Mouse (Mus musculus) intestine, embryonic 14.5 days (tissue): ENCODE data around the gene Aipl1. TPM values are rescaled to one million over a fixed set of nuclear protein-coding genes. Genes with fewer than 3 reads are reported as not detected.

Experiments
- ATAC-seq: fragments of 200-750 bp; cut with Nextera tagmentation; replicated peaks from 2 replicates; pipeline ENCODE4 v1.8.0; 2017; ENCODE audit warnings: low read depth, moderate number of reproducible peaks, moderate TSS enrichment, moderate library complexity; ENCODE audit not compliant: low FRiP score, low TSS enrichment
- DNase-seq: peaks from one replicate; pipeline ENCODE4 v3.0.0-alpha.2; 2018; ENCODE audit warnings: low spot score
- H3K27ac ChIP-seq: fragments of 300-500 bp; sonication (generic); 2 replicates; pipeline ENCODE4 v1.5.1; 2014; ENCODE audit warnings: low read depth, mild to moderate bottlenecking, control low read depth
- H3K27me3 ChIP-seq: fragments of 300-500 bp; sonication (generic); replicated peaks from 2 replicates; pipeline ENCODE4 v1.6.1; 2014; ENCODE audit warnings: low read length, control low read depth; ENCODE audit not compliant: control insufficient read depth, insufficient read depth
- H3K36me3 ChIP-seq: fragments of 300-500 bp; sonication (generic); 2 replicates; pipeline ENCODE4 v1.6.1; 2014; ENCODE audit warnings: low read length, control low read depth; ENCODE audit not compliant: control insufficient read depth, insufficient read depth
- H3K4me1 ChIP-seq: fragments of 300-500 bp; sonication (generic); replicated peaks from 2 replicates; pipeline ENCODE4 v1.6.1; 2014; ENCODE audit warnings: low read length, control low read depth, mixed read lengths; ENCODE audit not compliant: control insufficient read depth, insufficient read depth
- H3K4me2 ChIP-seq: fragments of 300-500 bp; sonication (generic); 2 replicates; pipeline ENCODE4 v1.6.1; 2014; ENCODE audit warnings: low read length
- H3K4me3 ChIP-seq: fragments of 300-500 bp; sonication (generic); 2 replicates; pipeline ENCODE4 v1.5.1; 2014; ENCODE audit warnings: low read depth, low read length, control low read depth, mixed read lengths
- H3K9ac ChIP-seq: fragments of 300-500 bp; sonication (generic); 2 replicates; pipeline ENCODE4 v1.6.1; 2014; ENCODE audit warnings: mild to moderate bottlenecking, low read length
- H3K9me3 ChIP-seq: fragments of 300-500 bp; sonication (generic); 2 replicates; pipeline ENCODE4 v1.6.1; 2016; ENCODE audit warnings: low read length, control low read depth; ENCODE audit not compliant: control insufficient read depth
- WGBS: fragments of 180-500 bp; shearing (Covaris S2); extraction: QIAGEN DNeasy Blood & Tissue Kit; methylation state at CpG from one replicate; pipeline ENCODE4 v1.1.7; 2014; 5-methylcytosine and 5-hydroxymethylcytosine counted together
- polyA plus RNA-seq: library from polyadenylated mRNA; unstranded; fragments of >200 nt; fragmentation: Nextera tagmentation; extraction: Ambion mirVana; gene quantifications from 2 replicates; pipeline ENCODE4 v1.2.1, GENCODE M21; 2014

Gene Aipl1
- polyA plus RNA-seq, 1 experiment from 2014 or later, result 0.30 TPM

DNA sequence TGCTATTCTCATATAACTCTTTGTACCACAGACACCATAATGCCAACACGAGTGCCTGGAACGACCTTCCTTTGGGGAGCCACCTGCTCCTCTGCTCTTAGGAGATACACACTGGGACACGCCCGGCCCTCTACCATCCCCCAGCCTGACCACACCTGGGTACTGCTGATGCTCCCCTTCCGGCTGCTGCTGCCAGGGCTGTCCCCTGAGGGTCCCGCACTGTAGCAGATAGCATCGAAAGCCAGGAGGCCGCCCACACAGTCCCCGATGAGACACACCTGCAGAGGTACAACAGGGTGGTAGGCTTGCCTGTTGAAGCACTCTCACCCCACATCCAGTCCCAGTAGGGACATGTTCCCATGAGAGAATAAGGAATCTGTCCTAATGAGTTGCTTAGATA is 33.4 kb upstream of the Aipl1 start:
- WGBS, result 86% methylated on average over 9 of the region's 9 CpGs
- H3K4me2 ChIP-seq, result no peak overlapping the region
- no peak for DNase-seq

DNA sequence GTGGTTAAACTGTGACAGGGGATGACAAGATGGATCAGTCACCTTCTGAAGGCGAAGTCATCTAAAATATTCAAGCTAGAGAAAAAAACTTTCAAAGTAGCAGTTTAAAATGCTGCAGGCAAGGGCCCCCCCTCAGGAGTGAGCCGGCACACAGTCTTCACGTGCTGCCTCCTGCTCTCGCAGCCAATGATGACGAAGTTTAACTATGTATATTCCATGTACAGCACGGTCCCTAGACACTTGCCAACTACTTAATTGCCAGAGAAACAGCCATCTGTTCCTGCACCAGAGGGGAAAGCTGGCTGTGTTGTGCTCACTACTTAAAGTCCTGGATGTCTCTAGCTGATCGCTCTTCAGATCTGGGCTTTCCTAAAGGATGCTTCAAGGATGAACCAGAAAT is 30.7 kb upstream of the Aipl1 start:
- DNase-seq, result no peak
- ATAC-seq, result no peak
- Histone ChIP-seq H3K27me3 (no peaks in the 10 kb centered on the region), H3K36me3 (no peaks in the 10 kb centered on the region), H3K27ac (no peak overlapping the region), H3K4me2 (no peak overlapping the region), H3K9ac (no peak overlapping the region), H3K4me3 (no peak overlapping the region), H3K9me3 (0 out of 2 replicates have a peak, but pooled peaks cover 4% of the 10 kb centered on the region), H3K4me1 (no peaks in the 10 kb centered on the region)
- 65% methylated on average over 7 of the region's 7 CpGs for WGBS

More for the DNA sequence above, 33.4 kb upstream of the Aipl1 start:
- H3K27ac ChIP-seq, result no peak overlapping the region
- H3K36me3 ChIP-seq, result no peaks in the 10 kb centered on the region
- no peaks in the 10 kb centered on the region for H3K9me3 ChIP-seq
- ATAC-seq, result no peak
- H3K4me1 ChIP-seq, result no peaks in the 10 kb centered on the region
- H3K9ac ChIP-seq, result no peak overlapping the region
- H3K27me3 ChIP-seq, result no peaks in the 10 kb centered on the region
- H3K4me3 ChIP-seq, result no peak overlapping the region

DNA sequence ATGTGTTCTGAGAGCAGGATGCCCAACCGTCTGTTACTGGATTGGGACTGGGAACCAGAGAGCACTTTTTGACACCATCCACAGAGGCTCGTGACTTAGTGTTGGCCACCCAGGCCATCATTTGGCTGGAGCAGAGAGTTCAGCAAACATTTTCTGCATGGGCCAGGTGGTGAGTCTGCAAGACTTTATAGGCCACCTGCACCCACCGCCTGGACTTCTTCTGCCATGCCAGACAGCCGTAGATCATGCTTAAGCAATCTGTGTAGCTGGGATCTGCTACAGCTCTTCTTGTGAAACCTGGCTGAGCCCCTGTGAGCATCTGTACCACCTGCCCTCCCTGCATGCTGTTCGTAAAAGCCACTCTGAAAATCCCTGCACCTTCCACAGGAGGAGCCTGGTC is 30.0 kb upstream of the Aipl1 start:
- Histone ChIP-seq H3K9ac (no peak overlapping the region), H3K4me3 (no peak overlapping the region), H3K4me1 (no peaks in the 10 kb centered on the region), H3K27ac (no peak overlapping the region), H3K36me3 (no peaks in the 10 kb centered on the region), H3K27me3 (no peaks in the 10 kb centered on the region), H3K9me3 (0 out of 2 replicates have a peak, but pooled peaks cover 4% of the 10 kb centered on the region), H3K4me2 (no peak overlapping the region)
- DNase-seq, result no peak
- 62% methylated on average over 5 of the region's 5 CpGs for WGBS
- ATAC-seq, result no peak

DNA sequence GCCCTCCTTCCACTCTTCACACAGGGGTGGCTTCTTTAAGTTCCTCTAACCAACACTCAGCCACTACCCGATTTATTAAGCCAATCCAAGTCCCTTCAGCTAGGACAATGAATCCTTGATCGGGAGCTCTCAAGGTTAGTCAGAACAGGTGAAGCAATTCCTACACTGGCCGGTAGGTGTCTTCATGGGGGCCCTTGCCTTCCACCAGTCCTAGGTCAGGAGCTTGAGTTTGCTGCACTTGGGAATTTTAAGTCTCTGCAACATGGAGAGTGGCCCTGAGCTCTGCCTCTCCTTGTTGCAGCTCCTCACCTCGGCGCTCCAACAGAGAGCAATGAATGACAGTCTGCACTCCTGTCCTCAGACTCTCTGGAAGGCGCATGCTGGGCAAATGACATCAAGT is 29.0 kb upstream of the Aipl1 start:
- no peak overlapping the region for H3K27ac ChIP-seq
- 0 out of 2 replicates have a peak, but pooled peaks cover 4% of the 10 kb centered on the region for H3K9me3 ChIP-seq
- no peaks in the 10 kb centered on the region for H3K36me3 ChIP-seq
- DNase-seq, result peak; percentile 61
- H3K4me3 ChIP-seq, result no peak overlapping the region
- ATAC-seq, result no peak
- 40% methylated on average over 6 of the region's 6 CpGs for WGBS
- no peak overlapping the region for H3K9ac ChIP-seq
- no peaks in the 10 kb centered on the region for H3K4me1 ChIP-seq
- H3K4me2 ChIP-seq, result no peak overlapping the region
- H3K27me3 ChIP-seq, result no peaks in the 10 kb centered on the region

DNA sequence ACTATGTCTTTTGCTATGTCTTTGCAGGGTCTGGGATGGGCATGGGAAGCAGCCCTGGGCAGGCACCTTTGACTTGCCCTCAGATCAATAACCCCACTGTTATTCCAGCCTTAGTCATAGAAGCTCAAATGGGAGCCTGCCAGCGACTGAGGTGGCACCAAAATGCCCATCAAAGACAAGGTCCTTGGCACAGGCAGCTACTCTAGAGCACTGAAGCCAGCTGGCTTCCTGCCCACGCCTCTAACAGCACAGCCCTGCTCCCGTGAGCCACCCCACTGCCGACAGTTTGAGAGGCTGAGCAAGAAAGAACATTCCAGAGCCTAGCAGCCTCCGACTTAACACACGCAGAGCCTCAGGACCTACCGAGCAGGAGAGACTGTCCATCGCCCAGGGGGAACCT is 27.8 kb upstream of the Aipl1 start:
- H3K4me3 ChIP-seq, result no peak overlapping the region
- WGBS, result 87% methylated on average over 8 of the region's 8 CpGs
- no peaks in the 10 kb centered on the region for H3K36me3 ChIP-seq
- H3K4me2 ChIP-seq, result no peak overlapping the region
- ATAC-seq, result no peak
- no peak overlapping the region for H3K27ac ChIP-seq
- no peak for DNase-seq
- H3K4me1 ChIP-seq, result no peaks in the 10 kb centered on the region
- 0 out of 2 replicates have a peak, but pooled peaks cover 4% of the 10 kb centered on the region for H3K9me3 ChIP-seq
- H3K27me3 ChIP-seq, result no peaks in the 10 kb centered on the region
- H3K9ac ChIP-seq, result no peak overlapping the region

DNA sequence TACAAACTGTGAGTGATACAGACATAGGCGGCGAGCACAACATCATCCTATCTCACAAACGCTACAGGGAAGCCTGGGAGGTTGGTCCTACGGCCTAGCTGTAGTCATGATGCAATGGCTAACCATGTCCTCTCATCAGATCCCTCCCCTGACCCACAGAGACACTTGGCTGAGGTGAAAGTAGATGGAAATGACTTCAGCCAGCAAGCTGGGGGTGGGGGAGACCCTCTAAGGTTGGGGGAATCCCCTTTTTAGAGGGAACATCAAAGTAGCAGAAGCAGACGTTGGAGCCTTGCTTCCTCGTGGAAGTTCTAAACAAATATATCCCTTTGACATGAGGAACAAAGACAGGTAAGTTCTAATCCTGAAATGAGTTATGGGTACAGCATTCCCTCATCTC is 27.1 kb upstream of the Aipl1 start:
- H3K4me2 ChIP-seq, result no peak overlapping the region
- 73% methylated on average over 6 of the region's 6 CpGs for WGBS
- H3K27me3 ChIP-seq, result no peaks in the 10 kb centered on the region
- H3K4me3 ChIP-seq, result no peak overlapping the region
- ATAC-seq (no peak), DNase-seq (no peak)
- H3K36me3 ChIP-seq, result no peaks in the 10 kb centered on the region
- no peaks in the 10 kb centered on the region for H3K4me1 ChIP-seq
- H3K27ac ChIP-seq, result no peak overlapping the region
- 0 out of 2 replicates have a peak, but pooled peaks cover 4% of the 10 kb centered on the region for H3K9me3 ChIP-seq
- H3K9ac ChIP-seq, result no peak overlapping the region

DNA sequence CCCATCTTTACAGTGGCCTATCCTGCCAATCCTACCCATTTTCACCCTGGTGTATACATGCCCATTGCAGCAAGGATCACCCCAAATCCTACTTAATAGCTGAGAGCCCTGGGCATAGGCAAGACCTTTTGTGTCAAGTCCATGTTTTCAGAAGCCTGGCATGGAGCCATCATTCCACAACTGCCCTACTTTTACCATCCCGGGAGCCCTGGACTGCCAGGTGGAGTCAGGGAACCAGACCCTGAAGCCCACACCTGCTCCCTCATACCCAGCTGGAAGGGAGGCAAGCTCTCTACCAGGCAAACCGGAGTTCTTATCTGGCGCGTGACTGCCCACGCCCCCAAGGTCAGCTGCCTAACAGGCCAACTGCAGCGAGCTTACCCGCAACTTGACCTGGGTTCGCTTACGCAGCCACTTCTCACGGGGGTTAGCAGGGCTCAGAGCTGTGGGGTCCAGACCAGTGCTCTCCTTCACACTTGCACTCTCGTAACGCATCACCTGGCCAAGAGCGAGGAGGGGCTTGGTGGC is 23.8 kb upstream of the Aipl1 start:
- no peaks in the 10 kb centered on the region for H3K36me3 ChIP-seq
- ATAC-seq, result no peak
- H3K4me2 ChIP-seq, result no peak overlapping the region
- no peak overlapping the region for H3K27ac ChIP-seq
- DNase-seq, result no peak
- H3K27me3 ChIP-seq, result no peaks in the 10 kb centered on the region
- H3K4me3 ChIP-seq, result no peak overlapping the region
- 77% methylated on average over 13 of the region's 13 CpGs for WGBS
- H3K4me1 ChIP-seq, result no peaks in the 10 kb centered on the region
- H3K9ac ChIP-seq, result no peak overlapping the region
- 0 out of 2 replicates have a peak, but pooled peaks cover 4% of the 10 kb centered on the region for H3K9me3 ChIP-seq

DNA sequence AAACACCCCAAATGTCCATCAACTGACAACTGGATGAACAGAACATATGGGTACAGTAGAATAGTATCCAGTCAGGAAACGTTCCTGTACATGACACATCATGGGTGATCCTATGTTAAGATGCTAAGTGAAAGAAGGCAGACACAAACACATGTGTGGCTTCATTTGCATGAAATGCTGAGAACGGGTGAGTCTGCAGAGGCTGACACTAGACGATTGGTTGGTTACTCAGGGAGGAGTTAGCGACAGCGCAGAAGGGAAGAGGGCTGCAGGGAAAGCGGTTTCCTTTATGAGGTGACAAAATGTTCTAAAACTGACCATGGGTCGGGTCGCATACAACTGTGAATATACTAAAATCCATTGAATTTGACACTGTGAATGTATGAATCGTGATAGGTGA is 23.1 kb upstream of the Aipl1 start:
- ATAC-seq (no peak), DNase-seq (no peak)
- no peak overlapping the region for H3K4me2 ChIP-seq
- no peak overlapping the region for H3K27ac ChIP-seq
- no peaks in the 10 kb centered on the region for H3K4me1 ChIP-seq
- H3K27me3 ChIP-seq, result no peaks in the 10 kb centered on the region
- no peaks in the 10 kb centered on the region for H3K36me3 ChIP-seq
- 76% methylated on average over 9 of the region's 9 CpGs for WGBS
- H3K9ac ChIP-seq, result no peak overlapping the region
- no peak overlapping the region for H3K4me3 ChIP-seq
- 0 out of 2 replicates have a peak, but pooled peaks cover 4% of the 10 kb centered on the region for H3K9me3 ChIP-seq

DNA sequence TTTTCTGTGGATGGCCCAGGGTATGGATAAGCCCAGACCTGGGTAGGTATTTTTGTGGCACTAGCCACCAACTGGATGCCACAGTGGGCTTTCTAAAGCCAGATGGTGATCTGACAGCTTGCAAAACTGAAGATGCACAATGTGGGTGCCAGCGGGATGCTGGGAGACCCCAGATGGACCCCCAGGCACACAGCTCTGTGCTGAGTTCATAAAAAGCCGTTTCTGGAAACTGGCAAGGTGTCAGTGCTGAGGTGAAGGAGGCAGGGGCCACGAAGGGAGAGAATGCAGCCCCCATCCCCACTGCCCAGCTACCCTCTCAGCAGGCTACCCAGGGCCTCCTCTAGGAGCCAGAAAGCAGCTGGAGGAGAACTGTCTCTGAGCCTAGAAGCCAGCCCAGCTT is 19.9 kb upstream of the Aipl1 start:
- no peak overlapping the region for H3K27ac ChIP-seq
- H3K9ac ChIP-seq, result no peak overlapping the region
- H3K9me3 ChIP-seq, result no peaks in the 10 kb centered on the region
- no peaks in the 10 kb centered on the region for H3K36me3 ChIP-seq
- 72% methylated on average over 3 of the region's 3 CpGs for WGBS
- no peak overlapping the region for H3K4me2 ChIP-seq
- no peaks in the 10 kb centered on the region for H3K27me3 ChIP-seq
- peaks cover 6% of the 10 kb centered on the region; the same call in 1 of the 2 replicates for H3K4me1 ChIP-seq
- no peak overlapping the region for H3K4me3 ChIP-seq
- ATAC-seq (no peak), DNase-seq (no peak)
